Mouse (Mus musculus): ENCODE results near the gene Vmn1r35.
"Not testable (repeated sequence)": the region's sequence is repeated elsewhere in the genome, so short reads cannot be mapped to it uniquely, and the experiment has no call there.

Vmn1r35 gene

DNA sequence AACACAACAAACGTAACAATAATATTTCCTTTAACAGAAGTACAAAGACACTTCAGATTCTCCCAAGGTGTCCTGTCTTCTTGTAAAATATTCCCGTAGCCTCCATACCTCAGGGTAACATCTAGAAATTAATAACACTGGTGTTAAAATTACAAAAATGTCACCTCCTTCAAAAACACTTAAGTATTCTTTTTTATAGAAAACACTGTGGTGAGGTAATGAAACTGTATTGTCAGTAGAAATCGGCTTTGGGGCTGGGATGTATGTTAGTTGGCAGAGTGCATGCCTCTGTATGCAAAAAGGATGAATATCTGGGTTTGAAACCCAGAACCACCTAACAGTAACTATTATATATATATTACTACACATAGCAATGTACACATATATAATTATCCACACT, at the start of gene Vmn1r35:
Gene Vmn1r35 (minus strand): TSS at position 101 of the 400 bp plus-strand sequence.
- DNase-seq = no peak

DNA sequence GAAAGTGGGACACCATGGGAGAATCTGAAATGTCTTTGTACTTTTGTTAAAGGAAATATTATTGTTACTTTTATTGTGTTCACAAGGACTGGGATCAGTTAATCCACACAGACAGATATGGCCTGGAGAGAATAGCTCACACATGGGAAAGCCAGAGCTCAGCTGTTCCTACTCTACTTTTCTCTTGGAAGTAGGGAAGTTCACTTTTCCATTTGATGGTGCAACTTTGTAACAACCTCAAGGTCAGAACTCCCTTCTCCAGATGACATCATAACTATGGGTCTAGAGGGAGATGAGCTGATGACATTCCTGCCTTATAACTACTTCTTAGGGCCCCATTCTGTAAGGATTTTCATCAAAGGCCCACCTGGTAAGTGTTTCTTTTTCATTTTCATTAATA, 43.4 kb upstream of the Vmn1r35 start, which contains the start of gene Vmn1r37:
Gene Vmn1r37 (plus strand): TSS at position 301 of the 400 bp plus-strand sequence.
- not testable (repeated sequence) for DNase-seq

DNA sequence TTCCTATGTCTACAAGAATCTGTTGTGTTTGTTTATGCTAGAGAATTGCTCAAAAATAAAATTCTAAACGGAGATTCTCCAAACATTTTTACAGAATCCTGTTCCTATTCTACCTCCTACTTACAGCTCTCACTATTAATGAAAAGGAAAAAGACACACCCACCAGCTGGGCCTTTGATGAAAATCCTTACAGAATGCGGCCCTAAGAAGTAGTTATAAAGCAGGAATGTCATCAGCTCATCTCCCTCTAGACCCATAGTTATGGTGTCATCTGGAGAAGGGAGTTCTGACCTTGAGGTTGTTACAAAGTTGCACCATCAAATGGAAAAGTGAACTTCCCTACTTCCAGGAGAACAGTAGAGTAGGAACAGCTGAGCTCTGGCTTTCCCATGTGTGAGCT, 33.4 kb upstream of the Vmn1r35 start, which contains the start of gene Vmn1r36:
Gene Vmn1r36 (minus strand): TSS at position 101 of the 400 bp plus-strand sequence.
- not testable (repeated sequence) for DNase-seq

DNA sequence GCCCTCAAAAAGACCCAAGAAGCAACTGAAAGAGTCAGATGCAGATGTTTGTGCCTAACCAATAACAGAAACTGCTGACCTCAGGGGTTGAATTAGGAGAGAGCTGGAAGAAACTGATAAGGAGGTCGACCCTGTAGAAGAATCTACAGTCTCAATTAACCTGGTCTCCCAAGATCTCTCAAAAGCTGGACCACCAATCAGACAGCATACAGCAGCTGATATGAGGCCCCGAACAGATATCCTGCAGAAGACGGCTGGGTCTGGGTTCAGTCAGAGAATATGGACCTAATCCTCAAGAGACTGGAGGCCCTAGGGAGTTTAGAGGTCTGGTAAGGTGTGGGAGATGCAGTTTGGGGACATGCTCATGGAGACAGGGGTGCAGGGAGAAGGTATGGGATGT, 28.1 kb upstream of the Vmn1r35 start:
- no peak for DNase-seq

DNA sequence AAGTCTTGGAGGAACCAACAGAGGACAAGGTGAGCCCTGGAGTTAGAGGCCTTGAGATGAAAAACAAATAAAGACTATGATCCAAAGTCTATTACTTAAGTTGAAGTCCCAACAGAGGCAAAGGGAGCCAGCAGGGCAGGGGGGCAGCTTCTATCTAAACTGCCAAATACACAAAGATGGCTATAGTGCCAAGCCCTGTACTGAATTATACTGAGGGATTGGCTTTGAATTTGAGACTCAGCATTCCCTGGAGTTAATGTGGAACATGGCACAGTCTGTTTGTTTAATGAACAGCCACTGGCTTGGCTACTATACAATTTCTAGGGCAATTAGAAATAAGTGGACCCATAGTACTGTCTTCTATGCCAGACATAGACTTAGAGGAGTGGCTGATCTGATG, 23.2 kb upstream of the Vmn1r35 start:
- no peak for DNase-seq

DNA sequence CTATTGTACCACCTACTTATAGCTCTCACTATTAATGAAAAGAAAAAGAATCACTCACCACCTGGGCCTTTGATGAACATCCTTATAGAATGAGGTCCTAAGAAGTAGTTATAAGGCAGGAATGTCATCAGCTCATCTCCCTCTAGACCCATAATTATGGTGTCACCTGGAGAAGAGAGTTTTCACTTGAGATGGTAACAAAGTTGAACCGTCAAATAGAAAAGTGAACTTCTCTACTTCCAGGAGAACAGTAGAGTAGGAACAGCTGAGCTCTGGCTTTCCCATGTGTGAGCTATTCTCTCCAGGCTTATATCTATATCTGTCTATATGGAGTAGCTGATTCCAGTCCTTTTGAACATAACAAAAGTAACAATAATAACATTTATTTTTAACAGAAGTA, 41.9 kb downstream of the Vmn1r35 start, which contains the start of gene Vmn1r34:
Gene Vmn1r34 (minus strand): TSS at position 101 of the 400 bp plus-strand sequence.
- no peak for DNase-seq

All from lung, postnatal 36 days (tissue).